Mouse (Mus musculus) liver (tissue): ENCODE data around the gene Xylt2.
A peak's percentile ranks its signal among the peaks of the same experiment; 100 is the strongest.
"Not testable (repeated sequence)": the region's sequence is repeated elsewhere in the genome, so short reads cannot be mapped to it uniquely, and the experiment has no call there.

Source experiments
- DNase-seq: peaks from one replicate; pipeline ENCODE4 v3.0.0-alpha.2; 2020; ENCODE audit warnings: mixed read lengths

The Xylt2 gene

DNA sequence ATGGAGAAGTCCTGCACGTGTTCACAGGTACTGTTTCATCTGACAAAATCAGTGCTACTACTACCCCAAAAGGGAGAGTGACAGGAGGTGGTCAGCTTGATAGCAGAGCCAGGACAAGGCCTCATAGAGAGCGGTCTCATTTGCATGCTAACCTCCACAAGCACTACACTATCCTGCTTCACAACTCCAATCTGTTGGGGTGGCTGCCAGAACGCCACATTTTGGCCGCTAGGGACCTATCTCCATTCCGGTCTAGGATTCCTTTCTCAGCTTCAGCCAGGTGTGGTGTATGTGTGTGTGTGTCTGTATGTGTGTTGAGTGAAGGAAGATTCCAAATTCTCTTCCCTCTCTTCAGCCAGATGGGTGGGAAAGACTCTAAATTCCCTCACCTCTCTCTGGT is 1.9 kb downstream of the Xylt2 start:
- DNase-seq: no peak

DNA sequence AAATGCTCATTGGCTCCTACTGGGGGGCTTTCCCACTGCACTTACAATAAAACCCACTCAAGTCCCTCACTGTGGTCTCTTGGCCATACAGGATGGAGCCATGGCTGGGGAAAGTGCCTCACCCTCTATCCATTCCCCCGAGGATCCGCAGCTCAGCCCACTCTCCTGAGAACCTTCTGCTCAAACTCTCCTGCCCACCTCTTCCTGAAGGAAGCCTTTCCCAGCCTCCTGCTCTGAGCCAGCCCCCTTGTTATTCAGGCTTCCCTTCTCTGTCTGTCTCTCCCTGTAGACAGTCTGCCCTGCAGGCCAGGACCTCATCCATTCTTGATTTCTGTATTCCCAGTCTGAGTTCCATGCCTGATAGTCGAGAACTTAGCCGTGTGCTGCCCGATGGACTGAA is 2.3 kb downstream of the Xylt2 start:
- no peak for DNase-seq

DNA sequence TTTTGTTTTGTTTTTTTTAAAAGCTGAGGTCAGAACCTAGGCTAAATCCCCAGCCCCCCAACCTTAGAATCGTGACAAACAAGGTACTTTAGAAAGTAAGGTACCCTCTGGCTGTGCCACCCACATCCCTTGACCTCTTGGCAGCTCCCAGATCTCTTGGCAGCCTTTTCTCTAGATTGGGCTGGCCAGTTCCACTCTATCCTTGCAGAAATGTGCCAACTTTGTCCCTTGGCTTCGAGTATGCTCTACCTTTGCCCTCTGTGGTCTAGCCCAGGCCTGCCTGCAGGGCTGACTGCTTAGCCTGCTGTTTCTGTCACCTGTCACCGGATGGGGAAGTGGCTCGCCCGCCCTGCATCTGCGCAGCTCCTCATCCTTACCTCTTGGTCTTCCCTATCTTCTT is 12.0 kb downstream of the Xylt2 start:
- DNase-seq: no peak

DNA sequence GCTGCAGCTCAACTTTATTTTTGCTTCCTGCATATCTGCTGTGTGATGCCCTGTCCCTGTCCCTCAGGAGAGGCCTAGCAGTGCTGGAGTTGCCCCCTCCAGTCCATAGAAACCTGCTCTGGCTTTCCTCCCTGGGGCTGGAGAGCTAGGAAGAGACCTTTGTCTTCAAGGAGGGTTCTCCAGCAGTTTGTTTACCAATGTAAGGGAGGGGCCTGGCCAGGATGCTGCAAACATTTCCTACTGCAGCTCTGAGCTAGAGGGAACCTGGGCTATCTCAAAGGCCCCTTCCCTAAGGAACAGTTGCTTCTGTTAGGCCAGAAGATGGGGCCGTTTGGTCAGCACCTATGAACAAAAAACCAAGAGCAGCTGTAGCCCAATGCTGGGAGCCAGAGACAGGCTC is 16.0 kb downstream of the Xylt2 start:
- no peak for DNase-seq

DNA sequence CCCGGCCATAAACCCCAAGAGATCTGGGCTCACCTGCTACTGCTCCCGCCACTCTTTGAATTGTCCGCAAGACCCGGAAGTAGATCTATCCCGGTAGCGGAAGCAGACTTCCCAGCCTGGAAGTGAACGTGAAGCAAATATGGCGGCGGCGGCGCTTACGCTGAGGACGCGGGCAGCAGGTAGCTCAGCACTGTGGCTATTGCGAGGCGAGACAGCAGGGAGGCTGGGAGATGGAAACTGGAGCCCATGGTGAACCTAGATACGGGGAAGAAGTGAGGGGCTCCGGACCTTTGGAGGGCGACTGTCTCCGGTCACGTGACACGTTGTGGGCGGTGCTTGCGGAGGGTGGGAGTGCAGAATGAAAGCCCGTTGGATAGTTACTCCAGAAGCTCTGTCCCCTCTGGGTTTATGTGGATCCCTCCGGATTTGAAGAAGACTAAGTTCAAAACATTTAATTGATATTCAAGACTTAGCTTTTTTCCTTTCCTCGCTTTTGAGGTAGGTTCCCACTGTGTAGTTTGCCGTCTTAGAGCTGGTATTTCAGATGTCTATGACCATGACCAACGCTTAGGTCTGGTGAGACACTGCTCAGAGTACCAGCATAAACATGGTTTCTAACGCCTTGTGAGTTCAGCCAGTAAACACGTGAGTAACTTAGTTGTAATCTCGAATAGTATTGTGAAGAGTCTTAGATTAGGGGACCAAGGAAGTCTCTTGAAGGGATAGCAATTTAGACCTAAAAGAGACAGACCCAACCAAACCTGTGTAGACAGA is 23.5 kb downstream of the Xylt2 start, which contains the start of the genes Mrpl27 and Eme1:
Mrpl27 (plus strand) TSS at position 105 of the 774 bp plus-strand sequence.
Eme1 (minus strand) TSS at position 302 of the 774 bp plus-strand sequence.
- DNase-seq: peak; percentile 84

DNA sequence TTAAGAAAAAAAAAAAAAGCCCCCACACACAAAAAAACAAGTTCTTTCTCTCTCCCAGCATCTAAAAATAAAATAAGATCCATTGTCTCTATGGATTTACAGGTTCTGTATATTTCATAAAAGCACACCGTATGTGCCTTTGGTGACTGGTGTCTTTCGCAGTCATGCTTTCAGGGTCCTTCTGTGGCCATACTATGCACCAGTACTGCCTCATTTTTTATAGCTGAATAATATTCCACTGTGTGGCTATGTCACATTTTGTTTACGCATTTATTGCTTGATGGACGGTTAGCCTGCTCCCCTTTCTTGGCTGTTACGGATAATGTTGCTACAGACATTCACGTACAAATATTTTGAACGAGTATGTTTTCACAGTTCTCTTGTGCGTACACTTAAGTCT is 24.3 kb downstream of the Xylt2 start:
- no peak for DNase-seq

DNA sequence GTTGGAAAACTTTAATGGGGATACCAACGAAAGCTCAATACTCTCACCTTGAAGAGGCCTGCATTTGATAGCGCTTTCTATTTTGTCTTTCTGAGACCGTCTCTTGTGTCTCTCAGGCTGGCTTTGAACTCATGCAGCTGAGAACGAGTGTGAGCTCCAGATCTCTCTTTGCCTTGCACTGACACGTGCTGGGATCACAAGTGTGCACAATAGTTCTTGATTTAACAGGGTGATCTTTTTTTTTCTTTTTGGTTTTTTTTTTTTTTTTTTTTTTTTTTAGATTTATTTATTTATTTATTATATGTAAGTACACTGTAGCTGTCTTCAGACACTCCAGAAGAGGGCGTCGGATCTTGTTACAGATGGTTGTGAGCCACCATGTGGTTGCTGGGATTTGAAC is 26.1 kb downstream of the Xylt2 start:
- not testable (repeated sequence) for DNase-seq

DNA sequence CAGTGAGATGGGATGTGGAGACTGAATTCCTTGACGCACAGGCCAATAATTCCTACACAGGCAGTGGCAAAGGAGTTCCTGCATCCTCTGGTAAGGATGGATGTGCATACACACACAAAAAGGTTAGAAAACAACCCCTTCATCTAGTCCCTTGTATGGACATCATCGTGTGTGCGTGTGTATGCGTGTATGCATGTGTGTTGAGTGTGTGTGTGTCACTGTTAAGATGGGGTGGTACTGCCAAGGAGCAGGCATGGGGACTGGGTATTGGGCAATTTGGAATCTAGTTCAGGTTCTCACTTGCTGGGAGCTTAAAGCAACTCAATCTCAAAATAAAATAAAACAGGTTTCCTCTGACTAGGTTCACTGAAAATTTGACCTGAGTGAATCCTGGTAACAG is 30.9 kb downstream of the Xylt2 start:
- DNase-seq: no peak

DNA sequence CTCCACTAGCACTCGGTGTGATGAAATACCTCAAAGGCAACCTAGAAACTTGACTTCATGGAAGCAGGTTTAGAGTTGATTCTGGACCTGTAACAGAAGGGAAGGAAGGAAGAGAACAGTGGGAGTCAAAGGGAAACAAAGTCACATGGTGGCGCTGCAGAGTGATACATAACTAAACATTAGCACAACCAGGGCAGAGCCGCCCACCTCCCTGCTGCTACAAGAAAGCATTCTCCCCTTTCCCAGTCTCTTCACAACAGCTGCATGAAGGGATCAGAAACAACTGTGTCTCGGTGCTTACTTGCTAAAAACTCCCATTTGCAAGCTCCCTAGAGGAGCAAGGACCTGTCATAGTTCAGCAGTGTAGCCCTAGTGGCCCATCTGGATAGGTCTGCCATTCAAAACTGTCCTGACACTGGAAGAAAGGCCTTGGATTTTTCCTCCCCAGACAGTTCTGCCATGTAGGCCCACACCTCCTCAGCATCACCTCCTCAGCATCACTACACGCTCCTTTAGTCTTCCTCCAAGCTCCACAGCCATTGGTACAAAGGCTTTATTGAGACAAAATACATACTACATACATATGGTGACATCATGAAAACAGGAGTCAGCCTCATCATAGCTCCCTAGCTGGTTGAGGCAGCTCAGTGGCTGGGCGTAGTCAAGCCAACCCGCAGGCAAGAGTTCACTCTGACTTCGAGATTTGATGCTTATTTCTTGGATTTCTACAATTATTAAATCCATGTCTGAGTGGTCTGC is 32.7 kb downstream of the Xylt2 start:
- DNase-seq: no peak

DNA sequence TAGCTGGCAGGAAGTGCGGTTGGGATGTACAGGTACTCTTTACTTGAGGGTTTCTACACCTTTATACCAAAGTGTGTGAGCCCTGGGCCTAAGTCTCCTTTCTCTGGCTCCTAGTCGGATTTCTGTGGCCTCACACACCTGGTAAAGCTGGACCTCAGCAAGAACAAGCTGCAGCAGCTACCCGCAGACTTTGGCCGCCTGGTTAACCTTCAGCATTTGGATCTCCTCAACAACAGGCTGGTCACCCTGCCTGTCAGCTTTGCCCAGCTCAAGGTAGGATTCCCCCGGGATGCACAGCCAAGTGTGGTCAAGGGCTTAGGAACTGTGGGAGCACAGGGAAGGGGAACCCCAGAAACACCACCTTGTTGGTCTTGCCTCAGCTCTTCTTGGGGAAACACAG is 42.9 kb downstream of the Xylt2 start:
- no peak for DNase-seq

DNA sequence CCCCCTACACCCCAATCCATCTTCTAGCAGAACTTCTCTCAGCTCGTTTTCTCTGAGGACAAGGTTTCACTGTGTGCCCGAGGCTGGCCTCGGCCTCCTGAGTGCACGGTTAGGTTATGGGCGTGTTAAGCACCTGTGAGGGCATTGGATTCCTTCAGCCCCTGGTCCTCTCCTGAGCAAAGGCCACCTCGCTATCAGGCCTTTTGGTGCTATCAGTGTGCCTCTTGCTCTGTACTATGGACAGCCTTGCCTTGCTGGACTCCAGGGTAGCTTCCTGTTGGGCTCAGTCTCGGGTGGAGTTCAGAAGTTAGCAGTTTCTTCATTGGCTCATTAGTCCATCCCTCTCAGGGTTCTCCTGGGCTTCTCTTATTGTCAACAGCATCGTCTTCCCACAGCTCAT is 44.3 kb downstream of the Xylt2 start:
- no peak for DNase-seq

DNA sequence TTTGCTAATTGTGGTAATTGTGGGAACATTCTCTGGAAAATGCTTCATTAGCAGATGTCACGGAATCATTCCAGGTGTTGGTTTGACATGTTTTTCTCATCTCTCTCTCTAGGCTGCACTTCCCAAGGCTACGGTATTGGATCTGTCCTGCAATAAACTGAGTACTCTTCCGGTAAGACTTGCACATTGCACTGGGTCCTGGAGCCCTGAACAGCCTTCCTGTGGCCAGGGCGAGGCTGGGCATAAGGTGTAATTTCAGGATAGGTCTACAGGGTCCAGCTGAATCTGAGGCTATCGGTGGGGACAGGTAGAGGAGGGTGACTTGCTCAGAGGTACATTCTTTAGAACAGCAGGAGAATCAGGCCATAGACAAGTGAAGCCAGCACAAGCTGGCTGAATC is 45.3 kb downstream of the Xylt2 start:
- no peak for DNase-seq

DNA sequence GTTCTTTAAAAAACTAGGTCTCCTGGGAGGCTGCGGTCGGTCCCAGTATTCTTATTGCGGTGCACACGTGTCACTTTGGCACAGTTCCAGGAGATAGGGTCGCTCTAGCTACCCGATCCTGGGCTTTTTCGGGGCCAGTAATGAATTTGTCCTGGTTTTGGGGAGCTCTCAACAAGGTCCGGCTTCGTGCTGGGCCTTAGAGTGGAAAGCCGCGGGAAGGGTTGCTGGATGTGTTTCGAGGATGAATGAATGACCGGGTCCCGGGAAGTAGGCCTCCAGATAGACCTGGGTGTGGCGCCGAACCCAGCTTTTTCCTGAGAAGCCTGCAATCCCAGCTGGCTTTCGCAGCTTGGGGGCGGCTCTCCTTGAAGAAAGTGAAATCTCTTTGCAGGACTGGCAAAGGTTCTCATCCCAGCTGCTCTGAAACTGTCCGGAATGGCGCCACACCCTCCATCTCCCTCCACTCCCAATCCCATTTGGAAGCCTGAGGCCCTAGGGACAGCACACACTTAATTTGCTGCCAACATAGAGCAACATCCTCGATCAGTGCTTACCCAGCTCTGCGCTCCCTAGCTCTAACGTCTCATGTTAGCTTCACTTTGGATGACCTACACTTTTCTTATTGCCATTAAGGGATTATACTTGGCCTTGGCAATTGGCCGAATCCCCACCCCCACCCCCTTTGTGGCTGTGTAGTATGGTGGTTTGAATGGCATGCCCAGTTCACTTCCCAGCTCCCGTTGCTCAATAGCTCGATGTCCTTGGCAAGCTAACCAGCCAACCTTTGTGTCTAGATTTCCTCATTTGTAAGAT is 46.9 kb downstream of the Xylt2 start:
- peak; percentile 49 for DNase-seq

DNA sequence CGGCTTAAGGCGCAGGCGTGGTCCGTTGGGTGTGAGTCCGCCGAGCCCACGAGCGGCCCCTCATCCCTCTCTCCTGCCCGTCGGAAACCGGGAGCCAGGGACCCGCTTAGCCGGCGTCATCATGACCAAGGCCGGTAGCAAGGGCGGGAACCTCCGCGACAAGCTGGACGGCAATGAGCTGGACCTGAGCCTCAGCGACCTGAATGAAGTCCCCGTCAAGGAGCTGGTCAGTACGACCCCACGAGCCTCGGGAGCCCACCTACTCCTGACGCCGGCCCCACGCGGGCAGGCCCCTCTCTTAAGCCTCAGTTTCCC is 47.5 kb downstream of the Xylt2 start:
- no peak for DNase-seq

DNA sequence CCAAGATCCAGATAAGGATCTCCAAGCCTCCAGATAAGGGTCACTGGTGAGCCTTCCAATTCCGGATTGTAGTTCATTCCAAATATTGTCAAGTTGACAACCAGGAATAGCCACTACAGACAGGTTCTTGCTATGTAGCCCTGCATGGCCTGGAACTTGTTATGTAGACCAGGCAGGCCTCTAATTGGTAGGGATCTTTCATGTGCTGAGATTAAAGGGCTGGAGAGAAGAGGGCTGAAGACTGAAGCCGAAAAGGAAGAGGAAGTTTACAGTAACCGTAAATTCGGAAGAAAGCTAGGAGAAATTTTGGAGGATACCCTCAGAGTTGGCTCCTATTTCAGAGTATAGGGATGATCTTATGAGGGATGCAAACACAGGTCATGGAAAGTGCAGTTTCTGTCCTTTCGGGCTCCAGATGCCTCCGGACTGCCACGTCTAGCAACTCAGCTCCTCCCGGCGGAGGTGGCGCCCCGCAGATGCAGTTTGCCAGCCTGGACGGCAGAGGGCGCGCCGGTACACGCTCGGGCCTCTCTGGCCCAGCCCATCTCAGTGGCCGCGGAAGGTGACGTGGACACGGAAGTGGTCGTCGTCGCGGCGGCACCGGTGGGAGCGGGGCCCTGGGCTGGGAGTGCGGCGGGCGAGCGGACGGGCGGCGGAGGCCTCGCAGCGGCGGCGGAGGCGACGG is 48.0 kb downstream of the Xylt2 start, which contains the start of gene Lrrc59:
Lrrc59 (plus strand) TSS at position 569 of the 685 bp plus-strand sequence.
- DNase-seq: peak; percentile 95

DNA sequence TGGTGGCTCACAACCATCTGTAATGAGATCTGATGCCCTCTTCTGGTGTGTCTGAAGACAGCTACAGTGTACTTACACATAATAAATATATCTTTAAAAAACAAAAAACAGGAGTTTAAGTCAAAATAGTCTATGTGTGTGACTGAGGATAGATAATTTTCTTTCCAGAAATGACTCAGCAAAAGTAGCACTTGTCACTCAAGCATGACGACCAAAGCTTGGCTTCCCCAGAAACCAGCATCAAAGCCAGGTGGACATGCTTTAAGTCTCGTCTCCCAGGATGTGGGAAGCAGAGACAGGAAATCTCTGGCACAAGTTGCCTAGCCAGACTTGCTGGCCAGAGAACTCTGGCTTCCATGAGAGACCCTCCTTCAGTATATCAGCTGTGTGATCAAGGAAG is 55.2 kb downstream of the Xylt2 start:
- DNase-seq: no peak

DNA sequence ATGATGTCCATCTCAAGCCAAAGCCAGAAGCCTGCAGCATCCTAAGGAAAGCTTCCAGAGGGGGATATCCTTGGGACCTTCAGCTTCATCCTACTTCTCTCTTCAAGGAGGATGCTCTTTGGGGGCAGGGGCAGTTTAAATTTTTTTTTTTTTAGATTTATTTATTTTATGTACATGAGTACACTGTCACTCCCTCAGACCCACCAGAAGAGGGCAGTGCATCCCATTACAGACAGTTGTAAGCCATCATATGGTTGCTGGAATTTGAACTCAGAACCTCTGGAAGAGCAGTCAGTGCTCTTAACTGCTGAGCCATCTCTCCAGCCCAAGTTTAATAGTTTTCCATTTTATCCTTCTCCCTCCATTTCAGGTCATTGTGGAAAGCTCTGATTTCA is 55.9 kb downstream of the Xylt2 start:
- no peak for DNase-seq

DNA sequence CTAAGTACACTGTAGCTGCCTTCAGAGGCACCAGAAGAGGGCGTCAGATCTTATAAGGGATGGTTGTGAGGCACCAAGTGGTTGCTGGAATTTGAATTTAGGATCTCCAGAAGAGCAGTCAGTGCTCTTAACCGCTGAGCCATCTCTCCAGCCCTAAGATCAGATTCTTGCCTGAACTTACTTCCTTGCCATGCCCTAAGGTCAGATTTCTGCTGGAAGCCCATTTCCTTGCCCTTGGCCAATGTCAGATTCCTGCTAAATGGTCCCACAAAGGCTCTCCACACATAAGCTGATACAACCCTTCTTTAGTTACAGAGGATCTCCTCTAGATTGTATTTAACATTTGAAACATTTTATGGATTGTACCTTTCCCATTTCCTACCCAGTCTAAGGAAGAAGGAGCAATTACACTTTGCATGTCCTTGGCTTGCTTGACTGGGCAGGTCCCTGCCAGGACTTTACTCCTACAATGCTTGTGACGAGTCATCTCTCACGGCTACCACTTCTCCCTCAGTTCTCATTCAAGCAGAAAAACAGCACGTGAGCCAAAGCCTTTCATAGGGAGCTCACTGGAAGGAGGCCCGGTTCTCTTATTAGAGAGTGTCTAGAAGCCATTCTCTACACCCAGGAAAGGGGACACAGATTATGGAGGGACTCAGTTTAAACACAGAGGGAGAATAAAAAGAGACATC is 56.4 kb downstream of the Xylt2 start:
- DNase-seq: no peak

DNA sequence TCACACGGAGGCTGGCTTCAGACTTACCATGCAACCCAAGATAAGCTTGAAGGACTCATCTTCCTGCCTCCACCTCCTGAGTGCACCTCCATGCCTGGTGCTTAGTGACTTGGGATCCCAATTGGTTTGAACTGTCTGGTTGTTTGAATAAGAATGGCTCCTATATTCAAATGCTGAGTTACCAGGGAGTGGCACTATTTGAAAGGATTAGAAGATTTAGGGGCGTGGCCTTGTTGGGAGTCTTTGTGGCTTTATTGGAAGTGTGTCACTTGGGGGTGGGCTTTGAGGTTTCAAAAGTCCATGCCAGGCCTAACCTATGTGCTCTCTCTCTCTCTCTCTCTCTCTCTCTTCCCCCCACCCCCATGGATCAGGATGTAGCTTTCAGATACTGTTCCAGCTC is 59.7 kb downstream of the Xylt2 start:
- DNase-seq: no peak

DNA sequence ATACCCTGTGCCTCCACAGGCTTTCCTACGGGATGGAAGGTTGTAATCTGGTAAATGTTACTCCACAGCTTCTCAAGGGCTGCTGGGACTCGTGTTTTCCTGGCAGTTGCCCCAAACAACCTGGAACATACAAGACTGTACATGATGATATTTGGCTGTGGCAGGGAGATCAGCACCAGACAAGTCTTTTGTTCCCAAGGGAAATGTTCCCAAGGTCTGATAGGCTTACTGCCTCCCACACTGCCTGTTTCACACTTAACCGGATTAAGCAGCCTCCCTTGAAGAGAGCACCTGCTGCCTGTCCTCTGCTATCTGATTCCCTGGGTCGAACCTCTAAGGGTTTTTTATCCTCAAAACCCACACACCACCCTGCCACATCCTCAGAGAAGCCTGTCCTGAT is 61.8 kb downstream of the Xylt2 start:
- DNase-seq: no peak

DNA sequence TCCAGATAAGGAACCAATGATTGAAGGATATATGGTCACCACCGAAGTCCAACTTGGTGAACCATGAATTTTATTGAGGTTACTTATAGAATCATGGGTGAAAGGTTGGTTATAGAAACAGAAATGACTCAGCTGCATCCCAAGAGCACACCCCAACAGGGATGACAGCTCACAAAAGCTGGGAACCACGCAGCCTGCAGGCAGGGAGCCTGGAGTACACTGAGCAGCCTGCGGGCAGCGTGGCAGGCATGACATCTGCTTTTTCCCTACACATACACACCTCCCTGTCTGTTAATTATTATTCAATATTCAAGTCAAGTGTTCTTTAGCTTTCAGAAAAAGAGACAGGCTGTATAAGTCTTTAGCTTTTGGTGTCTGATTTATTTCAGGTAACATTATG is 62.7 kb downstream of the Xylt2 start:
- DNase-seq: no peak
